Mouse (Mus musculus) testis, adult 2 months (tissue): Measurements from ENCODE around the gene Gm5868.
"Not testable (repeated sequence)": the region's sequence is repeated elsewhere in the genome, so short reads cannot be mapped to it uniquely, and the experiment has no call there.

Source experiments
- CTCF ChIP-seq: fragments of 200-500 bp; IDR thresholded peaks from 2 replicates; pipeline ENCODE4 v1.5.1; 2012; ENCODE audit warnings: low read depth, mild to moderate bottlenecking, inconsistent platforms, low read length, moderate library complexity; ENCODE audit not compliant: control insufficient read depth, insufficient read depth, insufficient replicate concordance
- POLR2A ChIP-seq: fragments of 200-500 bp; IDR thresholded peaks from 2 replicates; pipeline ENCODE4 v1.6.1; 2012; ENCODE audit warnings: low read depth, mild to moderate bottlenecking, inconsistent platforms, low read length, moderate library complexity; ENCODE audit not compliant: control insufficient read depth

- not testable (repeated sequence) for TF ChIP-seq CTCF, POLR2A
Observed at GRCm38 (mm10) chr5:72580088-72580969, 7.0 kb downstream of the Gm5868 start.
